Mouse (Mus musculus) lung, embryonic 14.5 days (tissue): ENCODE measurements around the gene Cntnap2. TPM values are rescaled to one million over a fixed set of nuclear protein-coding genes. Genes with fewer than 3 reads are reported as not detected.

Experiments used
- ATAC-seq: fragments of 200-750 bp; cut with Nextera tagmentation; 2 replicates; pipeline ENCODE4 v1.8.0; 2017; ENCODE audit warnings: mild to moderate bottlenecking, moderate TSS enrichment, moderate library complexity; ENCODE audit not compliant: insufficient read depth
- DNase-seq: peaks from one replicate; pipeline ENCODE4 v3.0.0-alpha.2; 2015
- H3K27ac ChIP-seq: fragments of 300-500 bp; sonication (generic); 2 replicates; pipeline ENCODE4 v1.5.1; 2014; ENCODE audit warnings: low read depth, mild to moderate bottlenecking, moderate library complexity
- H3K27me3 ChIP-seq: fragments of 300-500 bp; sonication (generic); 2 replicates; pipeline ENCODE4 v1.6.1; 2014; ENCODE audit warnings: low read length, control low read depth; ENCODE audit not compliant: insufficient read depth
- H3K36me3 ChIP-seq: fragments of 300-500 bp; sonication (generic); 2 replicates; pipeline ENCODE4 v1.6.1; 2014; ENCODE audit warnings: control low read depth; ENCODE audit not compliant: insufficient read depth
- H3K4me1 ChIP-seq: fragments of 300-500 bp; sonication (generic); 2 replicates; pipeline ENCODE4 v1.6.1; 2014; ENCODE audit warnings: antibody characterized with exemption, control low read depth; ENCODE audit not compliant: insufficient read depth
- H3K4me2 ChIP-seq: fragments of 300-500 bp; sonication (generic); 2 replicates; pipeline ENCODE4 v1.6.1; 2014; ENCODE audit warnings: mild to moderate bottlenecking
- H3K4me3 ChIP-seq: fragments of 300-500 bp; sonication (generic); 2 replicates; pipeline ENCODE4 v1.5.1; 2014; ENCODE audit warnings: low read depth, low read length
- H3K9ac ChIP-seq: fragments of 300-500 bp; sonication (generic); 2 replicates; pipeline ENCODE4 v1.6.1; 2014
- H3K9me3 ChIP-seq: fragments of 300-500 bp; sonication (generic); 2 replicates; pipeline ENCODE4 v1.6.1; 2016; ENCODE audit warnings: low read depth, low read length, control low read depth
- CTCF ChIP-seq: IDR thresholded peaks from 2 replicates; pipeline ENCODE4 v1.5.1; 2016; ENCODE audit warnings: antibody characterized with exemption, low read depth
- WGBS: fragments of 180-500 bp; shearing (Covaris S2); extraction: QIAGEN DNeasy Blood & Tissue Kit; methylation state at CpG from one replicate; pipeline ENCODE4 v1.1.7; 2014; 5-methylcytosine and 5-hydroxymethylcytosine counted together
- polyA plus RNA-seq: library from polyadenylated mRNA; unstranded; fragments of >200 nt; fragmentation: Nextera tagmentation; extraction: Ambion mirVana; gene quantifications from 2 replicates; pipeline ENCODE4 v1.2.1, GENCODE M21; 2014

Cntnap2 gene
- polyA plus RNA-seq, 1 experiment from 2014 or later, result 1.0 TPM

GRCm38 (mm10) chr6:46419827-46420226 lies 1360.7 kb downstream of the Cntnap2 start:
- DNase-seq, result no peak
- ATAC-seq, result no peak
- H3K4me2 ChIP-seq, result no peak overlapping the region
- H3K4me1 ChIP-seq, result no peaks in the 10 kb centered on the region
- H3K9me3 ChIP-seq, result no peaks in the 10 kb centered on the region
- H3K36me3 ChIP-seq, result no peaks in the 10 kb centered on the region
- H3K9ac ChIP-seq, result no peak overlapping the region
- no peak overlapping the region for H3K4me3 ChIP-seq
- H3K27ac ChIP-seq, result no peak overlapping the region
- TF ChIP-seq CTCF, result no peak
- H3K27me3 ChIP-seq, result no peaks in the 10 kb centered on the region

GRCm38 (mm10) chr6:46420349-46420748 lies 1361.2 kb downstream of the Cntnap2 start:
- no peak overlapping the region for H3K4me2 ChIP-seq
- H3K36me3 ChIP-seq, result no peaks in the 10 kb centered on the region
- no peak for TF ChIP-seq CTCF
- no peak overlapping the region for H3K27ac ChIP-seq
- H3K4me3 ChIP-seq, result no peak overlapping the region
- H3K27me3 ChIP-seq, result no peaks in the 10 kb centered on the region
- DNase-seq, result no peak
- ATAC-seq, result no peak
- H3K9ac ChIP-seq, result no peak overlapping the region
- no peaks in the 10 kb centered on the region for H3K4me1 ChIP-seq
- no peaks in the 10 kb centered on the region for H3K9me3 ChIP-seq

GRCm38 (mm10) chr6:46428231-46428630 lies 1369.1 kb downstream of the Cntnap2 start:
- H3K27ac ChIP-seq, result no peak overlapping the region
- no peak overlapping the region for H3K4me3 ChIP-seq
- H3K9me3 ChIP-seq, result no peaks in the 10 kb centered on the region
- no peak for DNase-seq
- no peak overlapping the region for H3K4me2 ChIP-seq
- H3K9ac ChIP-seq, result no peak overlapping the region
- 65% methylated on average over 5 of the region's 5 CpGs for WGBS
- no peak for ATAC-seq
- no peak for TF ChIP-seq CTCF
- H3K36me3 ChIP-seq, result no peaks in the 10 kb centered on the region
- H3K27me3 ChIP-seq, result no peaks in the 10 kb centered on the region
- no peaks in the 10 kb centered on the region for H3K4me1 ChIP-seq

GRCm38 (mm10) chr6:46450917-46451638 lies 1391.9 kb downstream of the Cntnap2 start:
- WGBS, result 81% methylated on average over 2 of the region's 2 CpGs
- no peak overlapping the region for H3K4me3 ChIP-seq
- TF ChIP-seq CTCF, result no peak

DNA sequence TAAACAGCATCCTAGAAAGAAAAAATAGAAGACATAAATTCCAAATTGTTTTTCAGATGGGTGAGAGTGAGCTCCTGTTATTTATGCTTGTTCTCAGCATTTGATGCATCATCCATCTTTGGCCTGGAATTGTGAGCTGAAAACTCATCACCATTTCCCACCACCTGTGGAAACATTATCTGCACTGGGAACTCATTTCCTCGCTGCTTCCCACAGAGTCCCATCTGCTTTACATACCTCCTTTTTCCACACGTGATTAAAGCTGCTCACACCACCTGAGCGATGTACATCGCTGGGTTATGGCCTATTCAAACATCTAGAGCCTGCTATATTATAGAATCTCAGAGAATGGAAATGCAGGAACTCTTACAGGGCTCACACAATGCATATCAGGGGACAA lies 1413.5 kb downstream of the Cntnap2 start:
- H3K27me3 ChIP-seq, result no peaks in the 10 kb centered on the region
- ATAC-seq, result no peak
- no peak overlapping the region for H3K27ac ChIP-seq
- H3K4me2 ChIP-seq, result no peak overlapping the region
- WGBS, result 61% methylated on average over 4 of the region's 4 CpGs
- H3K4me1 ChIP-seq, result no peaks in the 10 kb centered on the region
- no peak for TF ChIP-seq CTCF
- no peaks in the 10 kb centered on the region for H3K36me3 ChIP-seq
- no peaks in the 10 kb centered on the region for H3K9me3 ChIP-seq
- H3K9ac ChIP-seq, result no peak overlapping the region
- H3K4me3 ChIP-seq, result no peak overlapping the region
- no peak for DNase-seq

More at GRCm38 (mm10) chr6:46450917-46451638, 1391.9 kb downstream of the Cntnap2 start:
- H3K27me3 ChIP-seq, result no peaks in the 10 kb centered on the region
- H3K9me3 ChIP-seq, result no peaks in the 10 kb centered on the region
- no peak overlapping the region for H3K27ac ChIP-seq
- no peak for ATAC-seq
- no peak overlapping the region for H3K9ac ChIP-seq
- H3K4me1 ChIP-seq, result no peaks in the 10 kb centered on the region
- no peaks in the 10 kb centered on the region for H3K36me3 ChIP-seq
- H3K4me2 ChIP-seq, result no peak overlapping the region
- DNase-seq, result no peak

GRCm38 (mm10) chr6:46484392-46484791 lies 1425.2 kb downstream of the Cntnap2 start:
- ATAC-seq, result no peak
- 66% methylated on average over 3 of the region's 3 CpGs for WGBS
- Histone ChIP-seq H3K9me3 (no peaks in the 10 kb centered on the region), H3K4me3 (no peak overlapping the region), H3K4me1 (no peaks in the 10 kb centered on the region), H3K36me3 (no peaks in the 10 kb centered on the region), H3K27me3 (no peaks in the 10 kb centered on the region), H3K4me2 (no peak overlapping the region), H3K27ac (no peak overlapping the region), H3K9ac (no peak overlapping the region)
- DNase-seq, result no peak
- TF ChIP-seq CTCF, result no peak

DNA sequence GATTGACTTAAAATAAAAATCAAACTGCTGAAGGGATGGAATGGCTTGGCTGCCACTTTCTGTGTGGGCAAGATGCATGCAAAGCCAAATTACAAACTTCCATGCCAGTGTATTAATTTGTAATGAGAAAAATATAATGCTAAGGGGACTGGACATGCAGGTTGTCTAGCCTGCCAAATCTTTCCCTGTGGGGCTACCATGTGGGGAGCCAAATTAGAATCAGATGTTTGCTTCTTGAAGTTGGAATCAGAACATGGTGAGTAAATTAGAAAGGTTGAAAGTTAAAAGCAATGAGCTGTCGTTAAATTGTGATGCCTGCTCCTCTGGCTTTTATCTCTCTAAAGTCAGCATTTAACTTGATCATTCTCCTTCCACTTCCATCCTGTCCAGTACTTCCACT lies 1443.6 kb downstream of the Cntnap2 start:
- DNase-seq, result no peak
- H3K36me3 ChIP-seq, result no peaks in the 10 kb centered on the region
- no peaks in the 10 kb centered on the region for H3K9me3 ChIP-seq
- 48% methylated on average over 1 of the region's 1 CpGs for WGBS
- H3K27ac ChIP-seq, result no peak overlapping the region
- ATAC-seq, result no peak
- H3K4me1 ChIP-seq, result no peaks in the 10 kb centered on the region
- H3K9ac ChIP-seq, result no peak overlapping the region
- no peaks in the 10 kb centered on the region for H3K27me3 ChIP-seq
- H3K4me3 ChIP-seq, result no peak overlapping the region
- TF ChIP-seq CTCF, result no peak
- no peak overlapping the region for H3K4me2 ChIP-seq
